Mouse (Mus musculus): ENCODE measurements around the gene Thbs1.

DNA sequence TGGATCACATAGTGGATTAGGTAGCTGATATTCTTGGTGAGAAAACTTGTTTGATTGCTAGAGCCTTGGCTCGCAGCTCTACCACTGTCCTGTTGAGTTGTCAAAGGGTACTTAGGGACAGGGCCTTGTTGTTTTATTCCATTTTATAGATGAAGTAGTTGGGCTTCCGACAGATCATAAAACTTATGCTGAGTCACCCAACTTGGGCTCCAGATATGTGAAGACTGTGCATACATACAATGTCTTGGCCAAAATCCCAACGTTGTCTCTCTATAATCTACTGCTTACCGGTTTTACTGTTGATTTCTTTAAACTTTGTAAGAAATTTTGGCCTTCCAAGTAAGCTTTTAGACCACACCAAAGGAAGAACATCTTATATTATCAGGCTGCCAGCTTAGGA lies 36.5 kb upstream of the Thbs1 start:
- TF ChIP-seq CTCF (IDR thresholded peaks at IDR 0.05; ENCODE audit: low read depth, low read length) (no peak), GATA2 (IDR thresholded peaks at IDR 0.05; ENCODE audit: borderline replicate concordance, low read depth, low read length) (no peak)

All from G1E (cell line).